Mouse (Mus musculus) midbrain, embryonic 15.5 days (tissue): Measurements from ENCODE around the gene Ndufv1. TPM values are rescaled to one million over a fixed set of nuclear protein-coding genes. Genes with fewer than 3 reads are reported as not detected.
"Not testable (repeated sequence)": the region's sequence is repeated elsewhere in the genome, so short reads cannot be mapped to it uniquely, and the experiment has no call there.

Source experiments
- ATAC-seq: fragments of 200-750 bp; cut with Nextera tagmentation; replicated peaks from 2 replicates; pipeline ENCODE4 v1.8.0; 2017; ENCODE audit warnings: moderate TSS enrichment
- H3K27ac ChIP-seq: fragments of 300-500 bp; sonication (generic); 2 replicates; pipeline ENCODE4 v1.5.1; 2015; ENCODE audit warnings: mild to moderate bottlenecking, inconsistent platforms
- H3K27me3 ChIP-seq: fragments of 300-500 bp; sonication (generic); replicated peaks from 2 replicates; pipeline ENCODE4 v1.6.1; 2015; ENCODE audit warnings: inconsistent platforms
- H3K36me3 ChIP-seq: fragments of 300-500 bp; sonication (generic); replicated peaks from 2 replicates; pipeline ENCODE4 v1.6.1; 2015; ENCODE audit warnings: inconsistent platforms
- H3K4me1 ChIP-seq: fragments of 300-500 bp; sonication (generic); 2 replicates; pipeline ENCODE4 v1.6.1; 2015; ENCODE audit warnings: inconsistent platforms
- H3K4me2 ChIP-seq: fragments of 300-500 bp; sonication (generic); 2 replicates; pipeline ENCODE4 v1.6.1; 2015; ENCODE audit warnings: inconsistent platforms, mild to moderate bottlenecking, moderate library complexity
- H3K4me3 ChIP-seq: fragments of 300-500 bp; sonication (generic); 2 replicates; pipeline ENCODE4 v1.5.1; 2015; ENCODE audit warnings: mild to moderate bottlenecking, inconsistent platforms
- H3K9ac ChIP-seq: fragments of 300-500 bp; sonication (generic); 2 replicates; pipeline ENCODE4 v1.6.1; 2015; ENCODE audit warnings: mild to moderate bottlenecking, inconsistent platforms
- H3K9me3 ChIP-seq: fragments of 300-500 bp; sonication (generic); 2 replicates; pipeline ENCODE4 v1.6.1; 2016; ENCODE audit warnings: inconsistent platforms
- WGBS: fragments of 180-500 bp; shearing (Covaris S2); methylation state at CpG from one replicate; pipeline ENCODE4 v1.1.7; 2015; ENCODE audit warnings: mixed read lengths; 5-methylcytosine and 5-hydroxymethylcytosine counted together
- polyA plus RNA-seq: library from polyadenylated mRNA; unstranded; fragments of >200 nt; fragmentation: Nextera tagmentation; extraction: Ambion mirVana; gene quantifications from 2 replicates; pipeline ENCODE4 v1.2.1, GENCODE M21; 2015

Gene Ndufv1
- polyA plus RNA-seq, 1 experiment from 2014 or later, result 239 TPM

- 29% methylated on average over 9 of the region's 9 CpGs for WGBS
- no peaks in the 10 kb centered on the region for H3K9me3 ChIP-seq
- no peak for ATAC-seq
- H3K4me1 ChIP-seq, result no peaks in the 10 kb centered on the region
- no peaks in the 10 kb centered on the region; the same call in 1 of the 2 replicates for H3K27me3 ChIP-seq
- no peak overlapping the region for H3K27ac ChIP-seq
- no peak overlapping the region for H3K9ac ChIP-seq
- no peaks in the 10 kb centered on the region for H3K36me3 ChIP-seq
- no peak overlapping the region for H3K4me3 ChIP-seq
- H3K4me2 ChIP-seq, result no peak overlapping the region
Measured at GRCm38 (mm10) chr19:3983527-3984200, 28.9 kb downstream of the Ndufv1 start.

DNA sequence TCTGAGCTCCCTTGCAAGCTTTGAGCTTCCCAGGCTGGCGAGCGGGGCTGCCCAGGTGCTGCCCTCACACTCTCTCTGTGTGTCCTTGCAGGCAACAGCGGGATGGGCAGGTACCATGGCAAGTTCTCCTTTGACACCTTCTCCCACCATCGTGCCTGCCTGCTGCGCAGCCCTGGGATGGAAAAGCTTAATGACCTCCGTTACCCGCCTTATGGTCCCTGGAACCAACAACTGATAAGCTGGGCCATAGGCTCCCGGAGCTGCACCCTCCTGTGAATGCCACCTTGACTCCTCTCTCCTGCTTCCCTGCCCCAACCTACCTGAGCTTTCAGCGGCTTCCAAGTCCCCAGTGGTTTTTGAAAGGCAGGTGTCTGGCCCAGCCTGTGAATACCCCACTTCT, 31.7 kb downstream of the Ndufv1 start:
- no peak overlapping the region for H3K4me2 ChIP-seq
- WGBS, result 75% methylated on average over 9 of the region's 9 CpGs

GRCm38 (mm10) chr19:3980309-3980708, 32.3 kb downstream of the Ndufv1 start:
- peak; percentile 67 for ATAC-seq
- no peak overlapping the region for H3K9ac ChIP-seq
- H3K4me3 ChIP-seq, result no peak overlapping the region
- H3K27me3 ChIP-seq, result no peaks in the 10 kb centered on the region; the same call in 1 of the 2 replicates
- no peaks in the 10 kb centered on the region for H3K4me1 ChIP-seq
- no peaks in the 10 kb centered on the region for H3K9me3 ChIP-seq
- WGBS, result 12% methylated on average over 4 of the region's 4 CpGs
- no peaks in the 10 kb centered on the region for H3K36me3 ChIP-seq
- no peak overlapping the region for H3K27ac ChIP-seq
- H3K4me2 ChIP-seq, result no peak overlapping the region

More for the DNA sequence above, 31.7 kb downstream of the Ndufv1 start:
- H3K9ac ChIP-seq, result no peak overlapping the region
- H3K4me3 ChIP-seq, result no peak overlapping the region
- H3K36me3 ChIP-seq, result no peaks in the 10 kb centered on the region
- H3K27me3 ChIP-seq, result no peaks in the 10 kb centered on the region; the same call in 1 of the 2 replicates
- no peaks in the 10 kb centered on the region for H3K9me3 ChIP-seq
- no peak overlapping the region for H3K27ac ChIP-seq
- H3K4me1 ChIP-seq, result no peaks in the 10 kb centered on the region
- ATAC-seq, result no peak

DNA sequence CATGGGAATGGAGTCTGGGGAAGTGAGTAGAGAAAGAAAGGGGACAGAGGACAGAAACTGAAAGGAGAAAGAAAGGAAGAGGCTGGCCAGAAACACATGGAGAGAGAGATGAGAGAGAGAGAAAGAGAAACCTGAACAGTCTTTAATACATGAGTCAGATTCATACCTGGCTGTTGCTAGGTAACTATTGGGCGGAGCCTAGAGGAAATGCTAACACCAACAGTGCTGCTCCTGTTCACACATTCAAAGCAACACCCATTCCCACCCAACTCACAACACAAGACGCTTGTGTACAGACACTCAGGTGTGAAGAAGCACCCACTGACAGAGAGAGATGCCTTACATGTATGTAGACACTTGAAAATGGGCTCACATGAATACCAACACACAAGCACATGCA, 36.7 kb downstream of the Ndufv1 start:
- Histone ChIP-seq H3K27me3 (no peaks in the 10 kb centered on the region; the same call in 1 of the 2 replicates), H3K36me3 (no peaks in the 10 kb centered on the region), H3K4me3 (no peak overlapping the region), H3K27ac (no peak overlapping the region), H3K9ac (no peak overlapping the region), H3K4me2 (no peak overlapping the region), H3K4me1 (no peaks in the 10 kb centered on the region), H3K9me3 (no peaks in the 10 kb centered on the region)
- ATAC-seq, result no peak
- 66% methylated on average over 2 of the region's 2 CpGs for WGBS

GRCm38 (mm10) chr19:3974608-3975007, 38.0 kb downstream of the Ndufv1 start:
- 77% methylated on average over 6 of the region's 6 CpGs for WGBS
- H3K27me3 ChIP-seq, H3K9me3 ChIP-seq, H3K4me3 ChIP-seq, H3K4me2 ChIP-seq, H3K9ac ChIP-seq, H3K4me1 ChIP-seq, H3K27ac ChIP-seq, H3K36me3 ChIP-seq, ATAC-seq: not testable (repeated sequence)

- H3K4me3 ChIP-seq, result no peak within 1 kb of the TSS
- H3K27me3 ChIP-seq, result no peaks in the 10 kb centered on the region
- WGBS, result 55% methylated on average over 9 of the region's 9 CpGs
- H3K9ac ChIP-seq, result no peak within 1 kb of the TSS
- no peak within 1 kb of the TSS for H3K4me2 ChIP-seq
- H3K36me3 ChIP-seq, result no peaks in the 10 kb centered on the region
- H3K4me1 ChIP-seq, result no peaks in the 10 kb centered on the region
- no peak within 1 kb of the TSS for H3K27ac ChIP-seq
- no peaks in the 10 kb centered on the region for H3K9me3 ChIP-seq
- ATAC-seq, result no peak
Measured at GRCm38 (mm10) chr19:3972229-3972628, 40.4 kb downstream of the Ndufv1 start, which contains the start of gene Aldh3b2. Aldh3b2 (plus strand) TSS chr19:3972328.

DNA sequence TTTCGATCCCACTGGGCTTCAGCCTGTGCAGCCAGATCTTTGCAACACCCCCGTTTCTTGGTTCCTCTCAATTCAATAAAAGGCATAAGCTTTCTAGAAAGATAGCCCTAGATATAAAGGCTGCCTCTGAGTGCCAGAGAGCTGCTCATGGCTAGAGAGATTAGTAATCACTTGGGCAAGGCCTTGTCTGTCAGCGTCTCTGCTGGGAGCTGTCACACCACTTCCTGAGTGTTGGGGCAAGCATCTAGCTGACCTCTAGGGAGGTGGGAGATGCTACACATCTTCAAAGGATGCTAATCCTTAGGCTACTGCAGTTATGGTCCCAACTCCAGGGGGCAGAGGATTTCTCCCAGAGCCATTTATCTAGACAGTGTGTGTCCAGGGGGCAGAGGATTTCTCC, 45.3 kb downstream of the Ndufv1 start:
- Histone ChIP-seq H3K4me3 (no peak overlapping the region), H3K4me2 (no peak overlapping the region), H3K4me1 (no peaks in the 10 kb centered on the region), H3K9me3 (no peaks in the 10 kb centered on the region), H3K9ac (no peak overlapping the region), H3K27me3 (no peaks in the 10 kb centered on the region), H3K27ac (no peak overlapping the region), H3K36me3 (no peaks in the 10 kb centered on the region)
- 61% methylated on average over 3 of the region's 3 CpGs for WGBS
- ATAC-seq, result no peak

GRCm38 (mm10) chr19:3966330-3967075, 46.1 kb downstream of the Ndufv1 start:
- Histone ChIP-seq H3K4me3 (no peak overlapping the region), H3K36me3 (no peaks in the 10 kb centered on the region), H3K9me3 (no peaks in the 10 kb centered on the region), H3K27ac (no peak overlapping the region), H3K27me3 (no peaks in the 10 kb centered on the region), H3K4me2 (no peak overlapping the region), H3K9ac (no peak overlapping the region), H3K4me1 (no peaks in the 10 kb centered on the region)
- no peak for ATAC-seq
- 68% methylated on average over 11 of the region's 11 CpGs for WGBS

- Histone ChIP-seq H3K36me3 (no peaks in the 10 kb centered on the region), H3K9me3 (no peaks in the 10 kb centered on the region), H3K27me3 (no peaks in the 10 kb centered on the region), H3K9ac (no peak overlapping the region), H3K27ac (no peak overlapping the region), H3K4me3 (no peak overlapping the region), H3K4me1 (no peaks in the 10 kb centered on the region), H3K4me2 (no peak overlapping the region)
- WGBS, result 77% methylated on average over 4 of the region's 4 CpGs
- ATAC-seq, result no peak
Measured at GRCm38 (mm10) chr19:3964030-3964429, 48.6 kb downstream of the Ndufv1 start.

DNA sequence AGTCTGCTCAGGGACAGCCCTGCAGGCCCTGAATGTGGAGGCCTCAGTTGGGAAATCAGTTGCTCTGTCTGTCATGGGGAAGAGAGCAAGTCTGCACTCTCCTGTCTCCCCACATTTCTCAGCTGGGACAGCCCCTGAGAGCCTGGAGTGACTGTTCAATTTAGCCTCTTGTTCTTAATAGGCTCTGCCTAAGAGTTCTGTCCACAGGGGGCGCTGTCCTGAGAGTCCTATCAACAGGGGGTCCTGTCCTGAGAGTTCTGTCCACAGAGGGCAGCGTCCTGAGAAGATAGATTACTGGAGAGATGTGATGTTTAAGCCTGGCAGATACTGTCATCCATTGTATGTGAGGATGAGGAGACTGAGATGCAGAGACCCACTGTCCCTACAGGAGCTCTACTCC, 50.1 kb downstream of the Ndufv1 start:
- no peak overlapping the region for H3K4me2 ChIP-seq
- H3K27ac ChIP-seq, result no peak overlapping the region
- 8% methylated on average over 2 of the region's 2 CpGs for WGBS
- H3K9me3 ChIP-seq, result no peaks in the 10 kb centered on the region
- H3K4me1 ChIP-seq, result no peaks in the 10 kb centered on the region
- no peak overlapping the region for H3K9ac ChIP-seq
- no peaks in the 10 kb centered on the region for H3K27me3 ChIP-seq
- no peaks in the 10 kb centered on the region for H3K36me3 ChIP-seq
- H3K4me3 ChIP-seq, result no peak overlapping the region
- ATAC-seq, result no peak

- H3K27me3 ChIP-seq, H3K4me1 ChIP-seq, H3K27ac ChIP-seq, H3K9me3 ChIP-seq, ATAC-seq, H3K36me3 ChIP-seq, H3K4me2 ChIP-seq, H3K9ac ChIP-seq, H3K4me3 ChIP-seq: not testable (repeated sequence)
- WGBS, result 74% methylated on average over 6 of the region's 6 CpGs
Measured at GRCm38 (mm10) chr19:3961805-3962204, 50.8 kb downstream of the Ndufv1 start.

DNA sequence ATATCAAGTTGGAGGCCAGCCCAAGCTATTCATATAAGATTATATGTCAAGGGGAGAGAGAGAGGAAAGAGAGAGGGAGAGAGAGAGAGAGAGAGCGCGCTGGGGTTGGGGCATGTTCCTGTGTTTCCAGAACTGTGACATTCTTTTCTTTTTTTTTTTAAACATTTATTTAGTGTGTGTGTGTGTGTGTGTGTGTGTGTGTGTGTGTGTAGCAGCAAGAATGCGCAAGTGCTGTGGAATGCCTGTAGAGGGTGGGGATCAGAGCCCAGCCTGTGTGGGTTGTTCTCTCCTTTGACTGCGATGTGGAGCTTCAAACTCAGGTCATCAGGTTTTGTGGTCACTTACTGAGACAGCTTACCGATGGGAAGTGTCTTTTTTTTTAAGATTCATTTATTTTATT, 52.4 kb downstream of the Ndufv1 start:
- Histone ChIP-seq H3K4me1 (no peaks in the 10 kb centered on the region), H3K4me2 (no peak overlapping the region), H3K4me3 (no peak overlapping the region), H3K36me3 (no peaks in the 10 kb centered on the region), H3K27ac (no peak overlapping the region), H3K9me3 (no peaks in the 10 kb centered on the region), H3K9ac (no peak overlapping the region), H3K27me3 (no peaks in the 10 kb centered on the region)
- no peak for ATAC-seq
- 85% methylated on average over 5 of the region's 5 CpGs for WGBS

- H3K4me3 ChIP-seq, result no peak overlapping the region
- H3K27me3 ChIP-seq, result no peaks in the 10 kb centered on the region
- no peak overlapping the region for H3K9ac ChIP-seq
- no peak overlapping the region for H3K4me2 ChIP-seq
- H3K9me3 ChIP-seq, result no peaks in the 10 kb centered on the region
- no peaks in the 10 kb centered on the region for H3K36me3 ChIP-seq
- no peaks in the 10 kb centered on the region for H3K4me1 ChIP-seq
- no peak overlapping the region for H3K27ac ChIP-seq
- no peak for ATAC-seq
Measured at GRCm38 (mm10) chr19:3959030-3959429, 53.6 kb downstream of the Ndufv1 start.
